Mouse (Mus musculus): ENCODE results near the gene Efna2. TPM values are rescaled to one million over a fixed set of nuclear protein-coding genes. Genes with fewer than 3 reads are reported as not detected.

Gene Efna2
- polyA plus RNA-seq, 1 experiment from 2014 or later, result 24.8 TPM

DNA sequence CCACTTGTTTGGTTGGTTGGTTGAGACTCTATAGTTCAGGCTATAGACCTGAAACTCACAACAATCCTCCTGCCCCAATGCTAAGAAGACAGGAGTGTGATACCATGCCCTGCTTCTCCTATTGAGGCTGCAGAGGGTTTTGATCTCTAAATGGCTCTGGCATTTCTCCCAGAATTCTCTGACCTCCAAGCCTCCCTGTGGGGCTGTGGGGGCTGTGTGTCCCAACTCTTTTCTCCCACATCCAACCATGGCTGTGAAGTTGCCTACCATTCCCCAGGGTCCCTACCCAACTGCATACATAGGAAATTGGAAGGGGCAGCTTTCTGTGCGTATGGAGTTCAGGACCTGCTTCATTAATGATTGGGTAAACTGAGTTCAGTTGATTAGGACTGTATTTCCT, 16.9 kb downstream of the Efna2 start:
- no peaks in the 10 kb centered on the region for H3K9me3 ChIP-seq (ENCODE audit: control insufficient read depth, low read length)
- no peaks in the 10 kb centered on the region for H3K36me3 ChIP-seq (ENCODE audit: control insufficient read depth, insufficient read depth, low read length)
- ATAC-seq (ENCODE audit: low FRiP score) (no peak), DNase-seq (ENCODE audit: low spot score) (no peak)
- no peak overlapping the region for H3K27ac ChIP-seq (ENCODE audit: low read depth, low read length)
- no peak overlapping the region for H3K4me2 ChIP-seq (replicated peaks; ENCODE audit: low read depth, low read length)
- WGBS, result 82% methylated on average over 1 of the region's 1 CpGs
- H3K9ac ChIP-seq (ENCODE audit: low read depth, low read length), result no peak overlapping the region
- no peak overlapping the region for H3K4me3 ChIP-seq (ENCODE audit: low read depth, low read length)
- peaks cover 5% of the 10 kb centered on the region; the same call in 1 of the 2 replicates for H3K4me1 ChIP-seq (replicated peaks; ENCODE audit: control insufficient read depth, insufficient read depth, low read length)
- H3K27me3 ChIP-seq (ENCODE audit: control insufficient read depth, insufficient read depth, low read length), result peaks cover 2% of the 10 kb centered on the region; the same call in 1 of the 2 replicates

- H3K9ac ChIP-seq (ENCODE audit: low read depth, low read length), result peak overlapping the region; percentile 11; the same call in 1 of the 2 replicates
These were observed 17.7 kb downstream of the Efna2 start for GRCm38 (mm10) chr10:80196778-80197581.

GRCm38 (mm10) chr10:80199440-80200008, 20.2 kb downstream of the Efna2 start:
- no peak overlapping the region for H3K27ac ChIP-seq (ENCODE audit: low read depth, low read length)
- no peak overlapping the region for H3K4me3 ChIP-seq (ENCODE audit: low read depth, low read length)
- peaks cover 8% of the 10 kb centered on the region; the same call in 1 of the 2 replicates for H3K4me1 ChIP-seq (replicated peaks; ENCODE audit: control insufficient read depth, insufficient read depth, low read length)
- 59% methylated on average over 3 of the region's 3 CpGs for WGBS
- H3K4me2 ChIP-seq (replicated peaks; ENCODE audit: low read depth, low read length), result no peak overlapping the region
- no peak overlapping the region for H3K9ac ChIP-seq (ENCODE audit: low read depth, low read length)
- H3K9me3 ChIP-seq (ENCODE audit: control insufficient read depth, low read length), result no peaks in the 10 kb centered on the region
- ATAC-seq (ENCODE audit: low FRiP score), result peak; percentile 71
- peak; percentile 92 for DNase-seq (ENCODE audit: low spot score)
- H3K27me3 ChIP-seq (ENCODE audit: control insufficient read depth, insufficient read depth, low read length), result no peaks in the 10 kb centered on the region
- H3K36me3 ChIP-seq (ENCODE audit: control insufficient read depth, insufficient read depth, low read length), result no peaks in the 10 kb centered on the region

More at GRCm38 (mm10) chr10:80196778-80197581, 17.7 kb downstream of the Efna2 start:
- Histone ChIP-seq H3K4me2 (replicated peaks; ENCODE audit: low read depth, low read length) (no peak overlapping the region), H3K27me3 (ENCODE audit: control insufficient read depth, insufficient read depth, low read length) (peaks cover 2% of the 10 kb centered on the region; the same call in 1 of the 2 replicates), H3K27ac (ENCODE audit: low read depth, low read length) (peak overlapping the region; percentile 51; the same call in 1 of the 2 replicates), H3K4me3 (ENCODE audit: low read depth, low read length) (no peak overlapping the region), H3K9me3 (ENCODE audit: control insufficient read depth, low read length) (no peaks in the 10 kb centered on the region), H3K4me1 (replicated peaks; ENCODE audit: control insufficient read depth, insufficient read depth, low read length) (peaks cover 5% of the 10 kb centered on the region; the same call in 1 of the 2 replicates), H3K36me3 (ENCODE audit: control insufficient read depth, insufficient read depth, low read length) (no peaks in the 10 kb centered on the region)
- 53% methylated on average over 33 of the region's 33 CpGs for WGBS
- DNase-seq (ENCODE audit: low spot score) (no peak), ATAC-seq (ENCODE audit: low FRiP score) (no peak)

- Histone ChIP-seq H3K27me3 (ENCODE audit: control insufficient read depth, insufficient read depth, low read length) (no peaks in the 10 kb centered on the region), H3K4me3 (ENCODE audit: low read depth, low read length) (no peak overlapping the region), H3K36me3 (ENCODE audit: control insufficient read depth, insufficient read depth, low read length) (no peaks in the 10 kb centered on the region), H3K9me3 (ENCODE audit: control insufficient read depth, low read length) (no peaks in the 10 kb centered on the region), H3K27ac (ENCODE audit: low read depth, low read length) (no peak overlapping the region), H3K4me1 (replicated peaks; ENCODE audit: control insufficient read depth, insufficient read depth, low read length) (peaks cover 8% of the 10 kb centered on the region; the same call in 1 of the 2 replicates), H3K4me2 (replicated peaks; ENCODE audit: low read depth, low read length) (no peak overlapping the region), H3K9ac (ENCODE audit: low read depth, low read length) (no peak overlapping the region)
- DNase-seq (ENCODE audit: low spot score), result no peak
- WGBS, result 72% methylated on average over 6 of the region's 6 CpGs
- ATAC-seq (ENCODE audit: low FRiP score), result no peak
These were observed 21.2 kb downstream of the Efna2 start for GRCm38 (mm10) chr10:80200485-80200884.

DNA sequence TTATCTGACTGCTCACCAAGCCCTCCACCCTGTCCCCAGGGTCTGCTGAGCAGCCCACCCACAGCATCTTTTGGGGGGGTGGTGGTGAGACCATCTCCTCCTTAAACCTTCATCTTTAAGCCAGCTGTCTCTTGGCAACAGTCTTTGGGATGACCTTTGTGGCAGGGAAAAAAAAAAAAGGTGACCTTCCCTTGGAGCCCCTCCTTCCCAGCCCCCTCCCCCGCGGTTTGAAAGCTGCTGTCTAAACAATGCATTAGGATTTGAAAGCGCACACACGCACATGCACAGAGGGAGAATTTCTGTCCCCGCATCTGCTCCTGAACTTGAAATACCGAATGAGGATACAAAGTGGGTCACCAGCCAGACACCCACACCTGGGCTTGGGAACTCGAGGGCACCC, 24.8 kb downstream of the Efna2 start:
- 15% methylated on average over 7 of the region's 7 CpGs for WGBS
- peaks cover 8% of the 10 kb centered on the region; the same call in 1 of the 2 replicates for H3K4me1 ChIP-seq (replicated peaks; ENCODE audit: control insufficient read depth, insufficient read depth, low read length)
- no peak for ATAC-seq (ENCODE audit: low FRiP score)
- H3K27ac ChIP-seq (ENCODE audit: low read depth, low read length), result no peak overlapping the region
- H3K27me3 ChIP-seq (ENCODE audit: control insufficient read depth, insufficient read depth, low read length), result no peaks in the 10 kb centered on the region
- no peak overlapping the region for H3K4me2 ChIP-seq (replicated peaks; ENCODE audit: low read depth, low read length)
- DNase-seq (ENCODE audit: low spot score), result peak; percentile 44
- no peaks in the 10 kb centered on the region for H3K36me3 ChIP-seq (ENCODE audit: control insufficient read depth, insufficient read depth, low read length)
- H3K9me3 ChIP-seq (ENCODE audit: control insufficient read depth, low read length), result no peaks in the 10 kb centered on the region
- 0 out of 2 replicates have a peak overlapping the region, but pooled peaks have one; percentile 0 for H3K9ac ChIP-seq (ENCODE audit: low read depth, low read length)
- no peak overlapping the region for H3K4me3 ChIP-seq (ENCODE audit: low read depth, low read length)

GRCm38 (mm10) chr10:80207201-80207600, 27.9 kb downstream of the Efna2 start:
- H3K4me3 ChIP-seq (ENCODE audit: low read depth, low read length), result no peak overlapping the region
- 33% methylated on average over 1 of the region's 1 CpGs for WGBS
- peak overlapping the region; percentile 19; the same call in 1 of the 2 replicates for H3K27ac ChIP-seq (ENCODE audit: low read depth, low read length)
- H3K9ac ChIP-seq (ENCODE audit: low read depth, low read length), result no peak overlapping the region
- ATAC-seq (ENCODE audit: low FRiP score) (no peak), DNase-seq (ENCODE audit: low spot score) (no peak)
- H3K4me1 ChIP-seq (replicated peaks; ENCODE audit: control insufficient read depth, insufficient read depth, low read length), result peaks cover 11% of the 10 kb centered on the region; the same call in 1 of the 2 replicates
- no peaks in the 10 kb centered on the region for H3K27me3 ChIP-seq (ENCODE audit: control insufficient read depth, insufficient read depth, low read length)
- H3K36me3 ChIP-seq (ENCODE audit: control insufficient read depth, insufficient read depth, low read length), result no peaks in the 10 kb centered on the region
- H3K4me2 ChIP-seq (replicated peaks; ENCODE audit: low read depth, low read length), result no peak overlapping the region
- H3K9me3 ChIP-seq (ENCODE audit: control insufficient read depth, low read length), result no peaks in the 10 kb centered on the region

DNA sequence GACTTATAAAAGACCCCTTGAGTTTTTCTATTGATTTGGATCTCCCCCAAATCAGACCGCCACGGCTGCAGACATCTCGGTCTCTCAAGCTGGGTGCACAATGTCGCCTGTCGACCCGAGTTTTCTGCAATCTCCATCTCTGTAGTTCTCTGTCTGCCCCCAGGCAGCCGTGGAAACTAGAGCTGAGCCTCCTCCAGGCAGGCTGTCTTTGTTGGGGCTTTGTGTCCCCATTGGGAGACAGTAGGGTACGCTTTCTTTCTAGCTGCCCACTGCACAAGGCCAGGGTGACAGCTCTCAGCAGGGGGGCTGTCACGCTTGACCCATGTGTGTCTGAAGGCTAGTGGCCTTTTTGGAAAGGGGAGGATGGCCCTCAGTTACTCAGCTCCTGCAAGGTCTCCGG, 28.4 kb downstream of the Efna2 start:
- no peaks in the 10 kb centered on the region for H3K36me3 ChIP-seq (ENCODE audit: control insufficient read depth, insufficient read depth, low read length)
- no peak overlapping the region for H3K4me3 ChIP-seq (ENCODE audit: low read depth, low read length)
- no peaks in the 10 kb centered on the region for H3K27me3 ChIP-seq (ENCODE audit: control insufficient read depth, insufficient read depth, low read length)
- H3K9me3 ChIP-seq (ENCODE audit: control insufficient read depth, low read length), result no peaks in the 10 kb centered on the region
- H3K4me1 ChIP-seq (replicated peaks; ENCODE audit: control insufficient read depth, insufficient read depth, low read length), result peaks cover 11% of the 10 kb centered on the region; the same call in 1 of the 2 replicates
- no peak for DNase-seq (ENCODE audit: low spot score)
- peak overlapping the region; percentile 18; the same call in 1 of the 2 replicates for H3K27ac ChIP-seq (ENCODE audit: low read depth, low read length)
- H3K4me2 ChIP-seq (replicated peaks; ENCODE audit: low read depth, low read length), result no peak overlapping the region
- 25% methylated on average over 10 of the region's 10 CpGs for WGBS
- no peak overlapping the region for H3K9ac ChIP-seq (ENCODE audit: low read depth, low read length)
- ATAC-seq (ENCODE audit: low FRiP score), result no peak

DNA sequence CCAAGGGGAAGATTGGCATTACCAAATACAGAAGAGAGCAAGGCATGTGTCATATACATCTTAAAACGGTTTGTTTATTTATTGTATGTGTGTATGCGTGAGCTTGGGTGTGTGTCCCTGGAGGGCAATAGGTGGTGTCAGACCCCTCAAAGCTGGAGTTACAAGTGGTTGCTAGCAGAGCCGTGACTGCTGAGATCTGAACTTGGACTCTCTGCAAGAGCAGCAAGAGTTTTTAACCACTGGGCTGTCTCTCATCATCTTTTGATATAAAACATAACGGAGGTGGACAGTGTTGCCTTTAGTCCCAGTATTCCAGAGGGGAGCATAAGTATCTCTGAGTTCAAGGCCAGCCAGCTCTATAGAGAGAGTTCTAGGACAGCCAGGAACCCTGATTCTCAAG, 29.0 kb downstream of the Efna2 start:
- 68% methylated on average over 4 of the region's 4 CpGs for WGBS
- Histone ChIP-seq H3K4me1 (replicated peaks; ENCODE audit: control insufficient read depth, insufficient read depth, low read length) (peaks cover 11% of the 10 kb centered on the region; the same call in 1 of the 2 replicates), H3K9me3 (ENCODE audit: control insufficient read depth, low read length) (no peaks in the 10 kb centered on the region), H3K27me3 (ENCODE audit: control insufficient read depth, insufficient read depth, low read length) (no peaks in the 10 kb centered on the region), H3K9ac (ENCODE audit: low read depth, low read length) (no peak overlapping the region), H3K4me2 (replicated peaks; ENCODE audit: low read depth, low read length) (no peak overlapping the region), H3K27ac (ENCODE audit: low read depth, low read length) (0 out of 2 replicates have a peak overlapping the region, but pooled peaks have one; percentile 19), H3K4me3 (ENCODE audit: low read depth, low read length) (no peak overlapping the region), H3K36me3 (ENCODE audit: control insufficient read depth, insufficient read depth, low read length) (no peaks in the 10 kb centered on the region)
- DNase-seq (ENCODE audit: low spot score) (no peak), ATAC-seq (ENCODE audit: low FRiP score) (no peak)
